Mouse (Mus musculus) embryo, embryonic 11 days (tissue): ENCODE measurements around the gene Oaf.
A peak's percentile ranks its signal among the peaks of the same experiment; 100 is the strongest.

ENCODE experiments used
- DNase-seq: peaks from one replicate; pipeline ENCODE4 v3.0.0-alpha.2; 2015

The Oaf gene

DNA sequence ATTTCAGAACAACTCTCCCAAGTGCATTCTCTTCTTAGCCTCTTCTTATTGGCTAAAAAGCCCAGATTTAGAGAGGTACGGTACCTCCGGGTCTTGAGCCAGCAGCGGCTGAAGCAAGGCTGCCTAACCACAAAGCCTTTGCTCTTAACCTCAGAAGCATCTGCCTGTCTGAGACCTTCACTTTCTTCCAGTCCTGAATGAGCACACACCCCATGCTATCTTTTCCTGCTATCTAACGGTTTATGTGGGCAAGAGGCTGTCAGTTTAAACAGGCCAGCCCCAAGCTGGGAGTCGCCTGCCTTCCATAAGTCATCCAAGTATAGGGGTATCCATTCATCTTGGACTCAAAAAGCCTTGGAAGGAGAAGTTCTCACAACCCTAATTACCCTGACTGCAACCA lies 2.7 kb upstream of the Oaf start:
- no peak for DNase-seq

DNA sequence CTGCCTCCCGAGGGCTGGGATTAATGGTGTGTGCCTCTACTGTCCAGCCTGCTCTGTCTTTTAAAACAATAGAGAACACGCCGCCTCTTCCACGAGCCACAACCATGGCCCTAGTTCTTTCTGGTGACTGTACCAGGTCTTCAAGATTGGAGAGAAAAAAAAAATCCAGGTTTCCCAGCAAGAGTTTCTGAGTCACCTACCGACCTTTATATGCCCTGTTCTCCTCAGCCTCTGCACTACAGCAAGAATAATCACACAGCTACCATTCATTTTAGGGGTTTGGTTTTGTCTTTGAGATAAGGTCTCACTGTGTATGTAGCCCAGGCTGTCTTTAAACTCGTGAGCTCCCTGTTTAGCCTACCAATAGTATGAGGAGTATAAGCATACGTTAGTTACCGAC lies 2.3 kb upstream of the Oaf start:
- DNase-seq: no peak

DNA sequence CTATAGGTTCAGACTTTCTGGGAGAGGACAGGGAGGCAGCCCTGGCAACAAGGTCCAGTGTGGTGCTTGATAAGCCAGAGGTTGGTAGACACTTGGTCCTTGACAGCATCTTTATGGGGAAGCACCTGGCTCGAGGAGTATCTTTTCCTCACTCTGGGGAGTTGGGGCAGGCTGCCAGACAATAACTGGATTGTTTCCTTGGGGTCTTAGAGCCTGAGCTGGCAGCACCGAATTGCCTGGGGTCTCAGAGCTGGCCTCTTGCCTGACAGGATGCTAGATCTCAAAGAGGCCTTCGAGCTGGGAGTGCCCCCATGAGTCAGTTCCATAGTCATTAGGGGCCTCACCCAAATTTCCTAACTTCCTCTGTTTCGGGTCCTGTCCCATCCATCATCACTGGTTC lies 1.6 kb upstream of the Oaf start:
- DNase-seq: no peak

DNA sequence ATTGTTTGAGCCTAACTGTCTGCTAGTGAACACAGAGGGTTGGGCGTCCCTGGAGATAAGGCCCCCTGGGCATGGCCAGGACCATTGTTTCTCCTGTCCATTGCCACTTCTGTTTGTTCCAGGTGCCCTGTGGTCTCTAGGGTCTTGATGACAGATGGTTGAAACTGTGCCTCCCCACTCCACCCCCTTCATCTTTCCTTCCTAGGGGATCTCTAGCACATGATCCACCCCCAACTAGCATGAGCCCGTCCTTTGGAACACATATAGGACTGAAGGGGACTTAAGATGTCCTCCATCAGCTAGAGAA lies 836 bp upstream of the Oaf start:
- DNase-seq: no peak

DNA sequence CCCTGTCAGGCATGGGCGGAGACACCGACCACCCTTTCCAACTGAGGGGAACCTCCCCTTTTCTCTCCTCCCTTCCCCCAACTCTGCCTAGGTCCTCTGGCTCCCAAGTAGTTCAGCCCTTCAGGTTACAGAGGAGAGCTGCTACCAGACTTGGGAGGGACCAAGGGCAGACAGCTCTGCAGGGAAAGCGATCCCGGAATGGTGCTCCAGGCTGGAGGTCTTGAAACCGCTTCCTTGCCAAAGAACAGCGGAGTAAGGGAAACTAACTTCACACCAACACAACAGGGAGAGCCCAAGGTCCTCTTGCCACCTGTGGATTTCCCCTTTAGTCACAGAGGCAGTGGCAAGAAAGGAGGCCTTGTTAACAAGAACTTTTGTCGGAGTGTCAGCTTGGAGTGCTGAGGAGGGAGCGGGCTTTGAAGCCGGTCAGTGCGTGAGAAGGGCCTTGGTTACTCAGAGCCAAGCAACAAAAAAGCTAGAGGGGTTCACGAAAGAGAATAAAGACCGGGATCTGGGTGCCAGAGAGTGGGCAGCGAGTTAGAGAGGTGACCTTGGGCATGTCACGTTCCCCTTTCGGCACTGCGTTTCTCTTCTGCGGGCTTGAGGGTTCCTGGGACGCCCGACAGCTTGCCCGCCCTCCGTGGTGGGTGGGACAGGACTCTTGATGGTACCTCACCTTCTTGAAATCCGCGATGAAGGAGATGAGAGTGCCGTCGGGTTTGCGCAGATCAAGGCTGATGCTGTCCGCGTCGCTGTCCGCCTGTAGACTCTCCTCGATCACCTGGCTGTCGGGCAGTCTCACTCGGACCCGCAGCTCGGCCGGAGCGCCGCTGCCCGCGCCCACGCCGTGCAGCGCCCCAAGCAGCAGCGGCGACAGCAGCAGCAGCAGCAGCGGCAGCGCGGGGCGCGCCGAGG lies 823 bp downstream of the Oaf start:
- DNase-seq: peak; percentile 58

DNA sequence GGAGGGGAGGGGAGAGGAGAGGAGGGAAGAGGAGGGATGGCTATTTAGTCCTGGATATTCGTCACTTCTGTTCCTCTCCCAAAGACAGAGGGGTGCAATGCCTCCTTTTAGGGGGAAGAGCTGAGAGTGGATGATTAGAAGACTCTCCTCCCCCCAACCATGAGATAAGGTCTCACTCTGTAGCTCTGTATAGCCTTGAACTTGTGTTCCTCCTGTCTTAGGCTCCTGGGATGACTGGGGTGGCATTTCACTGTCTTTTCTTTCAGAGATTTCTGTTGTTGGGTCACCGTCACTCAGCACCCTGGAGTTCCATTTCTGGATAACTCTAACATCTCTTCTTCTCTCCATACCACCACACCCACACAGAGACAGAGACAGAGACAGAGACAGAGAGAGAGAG lies 1.5 kb downstream of the Oaf start:
- DNase-seq: no peak

DNA sequence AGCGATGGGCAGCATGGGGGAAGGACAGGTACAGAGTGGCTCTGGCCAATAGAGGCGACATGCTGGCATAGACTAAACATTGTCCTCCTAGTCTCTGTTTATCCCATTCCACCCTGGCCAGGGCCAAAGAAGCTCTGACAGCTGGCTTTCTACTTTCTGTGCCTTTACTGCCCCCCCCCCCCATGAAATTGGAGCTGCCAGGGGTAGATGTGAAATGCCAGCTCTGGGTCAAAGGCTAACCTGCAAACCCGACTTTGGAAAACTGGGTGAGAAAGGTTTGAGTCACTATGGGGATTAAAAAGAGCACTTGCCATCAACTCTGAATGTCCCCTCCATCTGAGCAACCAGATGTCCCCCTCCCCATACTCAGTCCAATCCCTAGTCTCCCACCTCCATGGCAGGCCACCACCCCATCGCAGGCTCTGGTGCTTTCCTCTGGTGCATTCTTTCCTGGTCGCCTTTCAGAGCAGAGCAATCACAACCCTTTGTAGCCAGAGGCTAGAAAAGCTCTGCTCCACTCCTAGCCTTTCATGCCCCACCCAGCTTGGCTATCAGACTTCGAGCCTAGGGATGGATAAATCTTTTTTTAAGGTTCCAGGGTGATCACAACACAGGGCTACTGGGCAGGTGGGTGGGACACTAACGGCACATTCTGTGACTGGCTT lies 2.5 kb downstream of the Oaf start:
- DNase-seq: no peak

DNA sequence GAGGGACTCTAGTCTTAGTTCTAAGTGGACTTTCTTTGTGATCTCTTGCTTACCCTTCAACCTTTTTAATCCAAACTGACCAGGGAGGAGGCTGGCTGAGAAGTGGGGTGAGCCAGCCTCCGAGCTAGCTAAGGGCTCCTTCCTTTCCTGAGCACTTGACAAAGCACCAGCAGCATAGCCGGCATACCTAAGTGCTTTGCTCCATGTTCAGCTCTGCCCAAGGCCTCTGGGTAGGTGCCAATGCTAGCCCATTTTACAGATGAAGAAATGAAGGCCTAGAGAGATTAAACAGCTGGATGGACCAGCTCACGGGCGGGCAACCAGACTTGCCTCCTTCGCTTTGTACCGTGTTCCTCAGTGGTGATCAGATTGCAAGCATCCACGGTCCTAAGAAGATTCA lies 3.1 kb downstream of the Oaf start:
- DNase-seq: no peak

DNA sequence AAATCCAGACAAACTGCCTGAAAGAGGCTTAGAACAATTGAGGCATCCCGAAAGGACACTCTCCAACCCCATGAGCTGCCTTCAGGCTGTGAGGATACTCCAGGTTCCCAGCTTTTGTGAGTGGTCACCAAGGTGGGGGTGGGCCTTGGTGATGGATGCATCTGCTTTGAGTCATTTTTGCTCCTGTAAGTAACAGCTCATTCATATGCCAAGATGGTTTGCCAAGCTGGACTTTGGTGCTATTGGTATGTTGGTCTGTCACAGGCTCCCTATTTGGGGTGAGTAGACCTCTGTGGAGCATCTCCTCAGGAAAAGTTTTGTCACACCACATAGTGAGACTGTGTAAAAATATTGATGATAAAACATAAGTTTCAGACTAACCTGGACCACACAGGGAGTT lies 3.6 kb downstream of the Oaf start:
- no peak for DNase-seq

DNA sequence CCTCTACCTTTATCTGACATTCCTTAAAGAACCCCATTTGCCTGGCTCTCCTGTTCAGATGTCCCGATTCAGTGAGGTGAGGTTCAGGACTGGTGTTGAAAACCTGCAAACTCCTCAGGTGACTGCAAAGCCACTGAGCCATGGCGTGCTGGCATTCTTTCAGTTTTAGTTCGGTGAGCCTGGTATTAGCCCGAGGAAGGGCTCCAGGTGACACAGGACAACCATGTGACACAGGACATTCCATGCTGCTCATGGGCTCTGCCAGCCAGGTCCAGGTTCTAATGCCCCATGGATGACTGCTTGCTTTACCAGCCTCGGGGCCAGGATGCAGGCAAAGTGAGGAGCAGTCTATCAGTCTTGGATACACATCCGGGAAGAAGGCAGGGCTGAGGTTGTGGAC lies 4.4 kb downstream of the Oaf start:
- DNase-seq: no peak

DNA sequence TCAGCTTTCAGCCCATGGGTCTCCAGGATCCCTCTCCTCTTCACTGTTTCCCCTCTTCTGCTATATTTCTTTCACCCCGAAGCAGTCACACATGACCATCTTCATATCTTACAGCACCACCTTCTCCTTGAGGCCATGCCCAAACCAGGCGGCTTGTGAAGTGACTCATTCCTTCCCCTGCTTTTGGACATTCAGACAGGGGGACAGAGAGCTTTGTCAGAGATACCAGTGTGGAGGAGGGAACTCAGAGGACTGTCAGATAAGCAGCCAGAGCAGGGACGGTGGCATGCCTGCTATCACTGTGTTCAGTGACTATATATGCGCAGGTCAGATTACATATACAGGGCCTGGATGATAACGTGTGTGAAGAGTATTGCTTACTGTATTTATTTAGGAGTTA lies 5.2 kb downstream of the Oaf start:
- no peak for DNase-seq

DNA sequence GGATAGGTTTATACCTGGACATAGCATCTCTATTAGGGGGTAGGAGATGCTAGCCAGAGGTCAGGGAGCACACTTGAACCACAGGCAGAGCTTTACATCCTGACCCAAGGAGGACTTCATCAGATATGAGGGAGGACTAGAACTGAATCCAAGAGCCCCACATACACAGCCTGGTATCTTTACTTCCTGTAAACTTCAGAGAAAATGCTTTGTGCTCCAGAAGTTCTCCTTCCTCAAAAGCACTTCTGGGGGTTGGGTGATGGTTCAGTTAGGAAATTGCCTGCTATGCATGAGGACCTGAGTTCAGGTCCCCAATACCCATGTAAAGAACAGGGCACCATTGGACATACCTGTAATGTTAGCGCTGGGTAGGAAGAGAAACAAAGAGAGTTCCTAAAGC lies 6.2 kb downstream of the Oaf start:
- no peak for DNase-seq

DNA sequence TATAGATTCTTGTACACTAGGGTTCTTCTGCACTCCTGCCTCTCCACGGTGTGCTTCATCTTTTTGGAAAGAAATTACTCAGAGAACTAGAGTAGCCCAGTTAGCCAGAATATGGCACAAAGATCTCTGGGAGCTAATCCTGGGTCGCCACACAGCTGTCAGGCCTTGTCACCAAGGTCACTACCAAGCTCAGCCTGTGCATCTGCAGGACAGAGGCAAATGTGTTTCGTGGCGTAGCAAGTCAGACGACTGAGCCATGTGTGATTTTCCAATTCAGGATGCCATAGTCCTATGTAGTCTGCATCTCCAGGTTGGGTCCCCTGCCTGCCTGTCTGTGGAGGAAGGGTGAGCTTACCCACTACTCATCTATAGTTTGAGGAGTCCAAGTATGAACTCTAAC lies 6.7 kb downstream of the Oaf start:
- DNase-seq: no peak

DNA sequence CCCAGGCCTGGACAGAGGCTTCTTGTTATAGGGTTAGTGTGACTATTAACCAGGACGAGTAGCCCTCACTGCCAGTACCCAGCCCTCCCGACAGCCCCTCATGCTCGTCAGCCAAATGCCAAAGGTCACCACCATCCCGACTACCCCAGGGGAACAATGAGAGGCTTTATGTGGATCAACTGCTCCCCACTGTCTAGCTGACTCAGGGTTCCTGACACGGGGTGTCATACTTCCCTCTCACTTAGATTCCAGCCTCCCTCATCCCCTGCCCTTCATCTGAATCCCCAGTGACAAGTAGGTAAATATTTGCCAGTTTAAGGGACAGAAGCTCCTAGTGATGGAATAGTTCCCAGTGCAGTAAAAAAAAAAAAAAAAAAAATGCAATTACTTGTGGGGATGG lies 7.4 kb downstream of the Oaf start:
- no peak for DNase-seq

DNA sequence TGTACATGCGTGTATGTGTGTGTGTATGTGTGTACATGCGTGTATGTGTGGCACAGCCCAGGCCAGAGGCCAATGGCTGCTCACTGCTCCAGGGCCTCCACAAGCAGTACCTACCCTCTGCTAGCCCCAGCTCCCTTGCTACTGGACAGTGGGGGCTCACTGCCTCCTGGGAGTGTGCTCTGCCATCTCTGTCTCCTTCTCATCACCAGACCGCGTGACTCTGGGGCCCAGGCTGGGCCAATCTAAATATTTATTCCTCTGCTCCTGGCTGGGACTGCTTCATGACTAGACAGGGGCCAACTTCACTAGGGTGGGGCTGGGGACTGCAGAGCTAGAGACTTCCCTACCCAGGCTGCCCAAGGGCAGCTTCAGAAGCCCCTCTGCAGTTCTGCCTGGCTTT lies 7.9 kb downstream of the Oaf start:
- DNase-seq: no peak

DNA sequence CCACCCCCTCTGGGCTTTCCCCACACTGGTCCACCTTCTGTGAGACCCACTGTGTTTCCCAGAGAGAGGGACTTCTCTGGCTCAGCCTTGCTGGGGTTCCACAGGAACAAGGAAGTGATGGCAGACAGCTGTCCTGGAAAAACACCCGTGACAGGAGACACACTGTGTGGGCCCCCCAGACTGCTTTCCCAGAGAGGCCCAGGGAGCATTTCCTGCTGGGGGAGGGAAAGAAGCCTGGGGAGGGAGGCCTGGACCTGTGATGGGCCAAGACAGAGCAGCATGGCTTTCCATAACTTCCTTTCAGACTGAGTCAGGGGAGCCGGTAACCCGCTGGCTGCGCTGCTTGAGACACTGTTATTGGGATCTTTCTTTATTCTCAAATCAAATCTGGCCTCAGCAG lies 8.8 kb downstream of the Oaf start:
- no peak for DNase-seq

DNA sequence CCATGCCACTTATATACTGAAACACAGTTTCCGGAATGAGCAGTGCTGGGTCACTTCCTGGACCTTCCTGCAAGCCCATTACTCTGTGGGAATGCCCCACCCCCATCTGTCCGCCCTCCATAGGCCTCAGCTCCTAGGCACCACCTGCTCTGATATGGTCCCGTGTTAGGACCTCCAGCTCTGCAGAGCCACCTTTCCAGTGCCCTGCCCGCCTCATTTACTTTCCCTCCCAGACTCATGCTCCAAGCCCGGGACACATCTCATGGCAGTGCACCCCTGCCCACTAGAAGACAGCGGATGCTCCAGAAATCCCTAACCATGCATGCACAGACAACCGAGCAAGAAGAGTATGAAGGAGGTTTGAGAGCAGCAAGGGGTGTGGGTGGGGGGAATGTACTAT lies 9.7 kb downstream of the Oaf start:
- DNase-seq: no peak

DNA sequence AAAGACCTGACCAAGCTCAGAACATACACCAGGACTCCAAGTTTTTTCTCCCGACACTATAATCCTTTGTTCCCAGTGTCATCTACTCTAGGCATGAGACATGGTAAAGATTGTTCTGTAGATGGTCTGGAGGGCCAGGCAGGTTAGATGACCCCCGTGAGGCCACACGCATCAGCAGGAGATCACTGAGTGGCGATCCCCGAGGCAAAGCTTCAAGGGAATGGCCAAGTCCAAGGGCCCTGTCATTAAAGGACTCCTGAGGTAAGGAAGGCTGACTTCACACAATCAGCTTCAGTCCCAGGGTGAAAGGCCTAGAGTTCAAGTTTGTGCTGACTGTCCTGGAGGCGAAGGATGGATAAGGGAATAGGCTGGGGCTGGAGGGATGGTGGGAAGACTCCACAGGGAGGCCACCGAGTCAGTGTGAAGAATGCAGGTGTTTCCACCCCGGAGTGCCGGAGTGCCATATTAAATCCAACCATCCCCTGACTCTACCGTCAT lies 10.3 kb downstream of the Oaf start:
- no peak for DNase-seq

DNA sequence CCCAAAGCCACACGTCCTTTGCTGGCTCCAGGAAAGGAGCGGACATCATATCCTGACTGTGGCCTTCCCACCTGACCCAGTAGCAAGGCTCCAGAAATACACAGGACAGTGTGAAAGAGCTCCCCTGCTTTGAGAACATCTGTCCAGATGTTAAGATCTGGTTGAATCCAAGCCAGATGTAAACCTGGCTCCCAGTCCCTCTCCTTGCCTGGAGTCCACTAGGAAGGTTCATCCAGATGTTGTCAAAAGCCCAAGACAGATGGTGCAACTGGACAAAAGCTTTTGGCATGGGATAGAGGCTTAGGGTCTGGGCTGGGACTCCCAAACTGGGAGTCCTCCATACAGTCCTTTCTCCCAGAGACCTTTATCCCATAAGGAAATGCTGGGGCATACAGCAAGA lies 11.0 kb downstream of the Oaf start:
- no peak for DNase-seq

DNA sequence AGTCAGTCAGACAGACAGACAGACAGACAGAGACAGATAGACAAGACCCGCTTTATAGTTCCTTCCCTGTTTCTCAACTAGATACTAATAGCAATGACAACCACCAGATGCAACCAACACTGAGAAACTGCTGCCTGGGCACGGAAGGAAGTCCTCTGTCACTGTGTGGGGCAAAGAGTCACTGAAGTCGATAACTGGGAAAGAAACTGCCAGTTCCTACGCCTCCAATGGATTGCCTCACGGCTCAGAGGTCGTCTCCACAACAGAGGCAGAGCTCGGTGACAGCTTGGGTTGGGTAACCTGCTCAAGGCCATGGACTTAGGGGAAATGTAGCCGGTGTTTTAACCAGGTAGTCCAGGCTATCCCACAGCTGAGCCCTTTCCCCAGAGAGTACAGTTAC lies 12.1 kb downstream of the Oaf start:
- DNase-seq: no peak

DNA sequence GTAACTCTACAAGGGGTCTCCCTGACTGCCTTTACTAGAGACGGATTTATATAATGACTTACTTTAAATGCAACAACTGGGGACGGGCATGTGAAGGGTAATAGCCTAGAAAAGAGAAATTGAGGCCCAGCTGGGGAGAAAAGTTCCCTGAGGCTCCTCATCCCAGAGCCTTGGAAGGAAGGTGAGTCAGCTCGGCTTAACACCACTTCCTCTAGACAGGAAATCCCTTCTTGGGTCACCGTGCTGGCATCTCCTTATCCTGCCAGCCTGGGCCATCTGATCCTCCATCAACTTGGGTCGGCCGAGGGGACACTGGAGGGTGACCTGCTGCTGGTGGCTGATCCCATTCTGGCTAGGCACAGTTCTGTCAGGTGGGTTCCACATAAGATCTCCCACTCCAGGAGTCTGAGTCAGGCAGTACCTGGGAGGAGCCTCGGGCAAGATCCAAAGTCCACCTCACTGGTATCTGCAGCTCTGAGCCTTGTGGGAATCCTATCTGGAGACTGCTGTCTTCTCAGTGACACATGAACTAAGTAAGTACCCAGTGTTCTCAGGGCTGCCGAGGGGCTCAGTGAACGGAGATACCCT lies 13.0 kb downstream of the Oaf start:
- DNase-seq: no peak

DNA sequence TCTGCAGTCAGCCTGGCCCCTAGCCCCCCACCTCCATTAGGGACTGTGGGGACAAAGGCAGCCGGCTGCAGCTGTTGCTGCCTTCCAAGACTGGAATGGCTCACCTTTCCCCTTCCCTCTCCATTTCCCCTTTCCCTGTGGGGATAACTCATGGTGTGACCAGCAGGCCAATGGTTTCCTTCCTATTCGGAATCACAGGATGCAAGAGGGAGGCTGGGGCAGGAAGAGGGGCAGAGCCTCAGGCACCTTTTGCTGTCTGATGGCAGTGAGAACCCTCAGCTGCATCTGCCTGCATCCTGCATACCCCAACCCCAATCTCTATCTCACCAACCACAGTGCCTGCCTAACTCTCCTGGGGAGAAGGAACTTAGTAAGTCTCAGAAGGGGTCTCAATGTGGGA lies 14.2 kb downstream of the Oaf start:
- no peak for DNase-seq

DNA sequence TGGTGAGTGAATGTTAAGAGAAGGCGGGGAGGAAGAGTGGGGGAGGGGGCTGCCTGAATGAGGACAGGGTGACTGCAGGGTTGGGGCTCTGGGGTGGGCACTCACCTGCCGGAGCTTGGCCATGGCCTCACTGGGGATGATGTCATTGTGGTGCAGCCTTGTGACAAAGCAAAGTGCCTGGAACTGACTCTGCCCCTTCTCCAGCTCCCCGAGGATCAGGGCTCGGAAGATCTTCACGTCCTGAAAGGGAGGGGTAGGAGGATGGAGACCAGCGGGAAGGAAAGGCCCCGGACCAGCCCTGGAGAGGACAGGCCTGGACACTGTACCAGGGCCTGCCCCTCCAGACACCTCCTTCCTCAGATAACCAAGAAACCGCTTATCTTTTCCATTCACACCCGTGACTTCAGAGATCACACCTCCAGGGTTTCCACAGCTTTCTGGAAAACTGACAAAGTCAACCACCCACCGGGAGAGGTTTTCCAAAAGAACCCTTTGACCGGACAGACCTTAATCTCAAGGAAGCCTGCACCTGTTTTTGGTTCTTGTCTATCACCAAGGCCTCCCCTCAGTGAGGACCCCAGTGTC lies 14.8 kb downstream of the Oaf start:
- DNase-seq: no peak

DNA sequence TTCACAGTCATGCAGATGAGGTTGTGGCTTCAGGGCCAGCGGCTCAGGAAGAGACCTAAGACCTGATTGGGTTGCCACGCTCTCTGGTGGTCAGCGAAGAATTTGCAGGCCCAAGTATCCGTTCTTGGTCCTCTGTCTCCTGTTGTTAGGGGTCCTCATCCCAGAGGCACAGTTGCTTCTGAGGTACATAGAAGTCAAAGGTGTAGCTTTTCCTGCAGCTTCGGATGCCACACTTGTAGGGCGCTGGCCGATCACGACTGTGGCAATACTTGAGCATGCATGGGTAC lies 17.3 kb downstream of the Oaf start:
- DNase-seq: peak; percentile 66
